Mouse (Mus musculus) lung, embryonic 16.5 days (tissue): Measurements from ENCODE around the gene Gm44965. TPM values are rescaled to one million over a fixed set of nuclear protein-coding genes. Genes with fewer than 3 reads are reported as not detected.

Source experiments
- ATAC-seq: fragments of 200-750 bp; cut with Nextera tagmentation; 2 replicates; pipeline ENCODE4 v1.8.0; 2017; ENCODE audit warnings: low read depth, mild to moderate bottlenecking, moderate library complexity
- H3K27ac ChIP-seq: fragments of 300-500 bp; sonication (generic); 2 replicates; pipeline ENCODE4 v1.5.1; 2014; ENCODE audit warnings: mild to moderate bottlenecking, control low read depth, low read length
- H3K27me3 ChIP-seq: fragments of 300-500 bp; sonication (generic); 2 replicates; pipeline ENCODE4 v1.6.1; 2014; ENCODE audit warnings: low read depth, low read length, mixed read lengths; ENCODE audit not compliant: control insufficient read depth, insufficient read depth
- H3K36me3 ChIP-seq: fragments of 300-500 bp; sonication (generic); 2 replicates; pipeline ENCODE4 v1.6.1; 2014; ENCODE audit warnings: low read length; ENCODE audit not compliant: control insufficient read depth, insufficient read depth
- H3K4me1 ChIP-seq: fragments of 300-500 bp; sonication (generic); replicated peaks from 2 replicates; pipeline ENCODE4 v1.6.1; 2014; ENCODE audit warnings: low read length, mixed read lengths; ENCODE audit not compliant: control insufficient read depth, insufficient read depth
- H3K4me2 ChIP-seq: fragments of 300-500 bp; sonication (generic); 2 replicates; pipeline ENCODE4 v1.6.1; 2014; ENCODE audit warnings: low read depth, low read length, control low read depth
- H3K4me3 ChIP-seq: fragments of 300-500 bp; sonication (generic); 2 replicates; pipeline ENCODE4 v1.5.1; 2014; ENCODE audit warnings: mild to moderate bottlenecking, low read length, control low read depth
- H3K9ac ChIP-seq: fragments of 300-500 bp; sonication (generic); 2 replicates; pipeline ENCODE4 v1.6.1; 2014; ENCODE audit warnings: low read length, control low read depth
- H3K9me3 ChIP-seq: fragments of 300-500 bp; sonication (generic); 2 replicates; pipeline ENCODE4 v1.6.1; 2016; ENCODE audit warnings: low read length; ENCODE audit not compliant: control insufficient read depth
- WGBS: fragments of 180-500 bp; shearing (Covaris S2); extraction: QIAGEN DNeasy Blood & Tissue Kit; methylation state at CpG from one replicate; pipeline ENCODE4 v1.1.7; 2014; 5-methylcytosine and 5-hydroxymethylcytosine counted together
- polyA plus RNA-seq: library from polyadenylated mRNA; unstranded; fragments of >200 nt; fragmentation: Nextera tagmentation; extraction: Ambion mirVana; gene quantifications from 2 replicates; pipeline ENCODE4 v1.2.1, GENCODE M21; 2015

Gm44965 gene
- polyA plus RNA-seq, 1 experiment from 2014 or later, result not detected

DNA sequence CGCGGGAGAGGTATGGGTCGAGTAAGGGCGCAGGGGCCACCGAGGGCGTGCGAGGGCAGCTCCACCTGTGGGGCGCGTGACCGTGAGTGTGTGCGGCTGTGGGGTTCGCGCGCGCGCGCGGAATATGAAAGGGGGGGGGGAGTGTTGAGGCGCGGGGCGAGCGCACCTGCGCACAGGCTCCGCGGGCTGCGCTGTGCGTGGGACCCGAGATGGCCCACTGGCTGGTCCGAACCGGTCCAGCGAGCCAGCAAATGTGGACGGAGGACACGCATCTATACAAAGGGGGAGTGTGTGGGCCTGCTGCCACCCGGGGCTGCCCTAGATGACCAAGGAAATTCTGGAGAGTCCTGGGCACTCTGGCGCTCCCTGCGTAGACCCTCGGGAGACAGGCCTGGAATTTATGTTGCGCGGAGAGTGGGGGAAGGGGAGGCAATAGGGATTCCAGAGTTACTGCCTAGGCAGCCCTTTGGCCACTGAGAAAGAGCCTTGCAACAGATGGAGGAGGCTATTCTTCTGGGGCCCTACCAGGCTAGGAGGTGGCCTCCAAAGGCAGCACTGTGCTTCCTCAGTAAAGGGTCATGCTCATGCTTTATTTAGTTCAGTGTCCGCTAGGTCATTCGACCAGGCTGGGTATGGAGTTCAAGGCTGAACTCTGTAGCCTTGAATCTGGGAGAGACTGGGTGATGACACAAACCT, 450 bp downstream of the Gm44965 start:
- ATAC-seq, result peak; percentile 53
- peak overlapping the region; percentile 87 for H3K4me3 ChIP-seq
- peak overlapping the region; percentile 95 for H3K9ac ChIP-seq
- H3K9me3 ChIP-seq, result peaks cover 25% of the 10 kb centered on the region
- WGBS, result under 1% methylated on average over 32 of the region's 41 CpGs
- peaks cover 15% of the 10 kb centered on the region for H3K4me1 ChIP-seq
- H3K36me3 ChIP-seq, result peaks cover 35% of the 10 kb centered on the region
- no peaks in the 10 kb centered on the region for H3K27me3 ChIP-seq
- peak overlapping the region; percentile 81 for H3K4me2 ChIP-seq
- peak overlapping the region; percentile 90 for H3K27ac ChIP-seq

DNA sequence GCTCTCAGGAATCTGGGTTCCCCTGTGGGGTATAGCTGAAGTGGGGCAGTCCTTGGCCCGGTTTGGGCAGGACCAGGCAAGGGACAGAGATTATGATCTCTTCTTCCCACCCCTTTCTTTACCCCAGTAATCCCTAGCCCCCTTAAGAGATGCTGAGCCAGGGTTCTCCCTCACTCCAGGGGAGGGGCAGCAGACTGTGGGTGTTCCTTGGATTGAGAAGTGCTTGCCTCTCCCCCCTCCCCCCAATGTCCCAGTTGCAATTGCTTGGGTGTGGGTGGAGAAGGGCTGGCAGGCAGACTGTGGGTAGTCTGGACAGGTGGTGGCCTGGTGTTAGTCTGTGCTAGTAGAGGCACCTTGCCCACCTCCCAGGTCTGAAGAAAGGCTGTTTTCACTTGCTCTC, 1.5 kb downstream of the Gm44965 start:
- no peaks in the 10 kb centered on the region for H3K27me3 ChIP-seq
- peak overlapping the region; percentile 87 for H3K4me3 ChIP-seq
- H3K36me3 ChIP-seq, result peaks cover 42% of the 10 kb centered on the region
- H3K4me1 ChIP-seq, result peaks cover 15% of the 10 kb centered on the region
- peak overlapping the region; percentile 95 for H3K9ac ChIP-seq
- H3K9me3 ChIP-seq, result peaks cover 25% of the 10 kb centered on the region
- no peak overlapping the region for H3K27ac ChIP-seq
- ATAC-seq, result no peak
- 50% methylated on average over 1 of the region's 1 CpGs for WGBS
- H3K4me2 ChIP-seq, result peak overlapping the region; percentile 81

GRCm38 (mm10) chr6:48596545-48597232, 2.9 kb downstream of the Gm44965 start:
- no peak overlapping the region for H3K27ac ChIP-seq
- H3K27me3 ChIP-seq, result no peaks in the 10 kb centered on the region
- peaks cover 25% of the 10 kb centered on the region for H3K9me3 ChIP-seq
- H3K9ac ChIP-seq, result no peak overlapping the region
- no peak overlapping the region for H3K4me3 ChIP-seq
- no peak overlapping the region for H3K4me2 ChIP-seq
- no peak for ATAC-seq
- H3K36me3 ChIP-seq, result peaks cover 42% of the 10 kb centered on the region
- 96% methylated on average over 45 of the region's 45 CpGs for WGBS
- H3K4me1 ChIP-seq, result peaks cover 22% of the 10 kb centered on the region

DNA sequence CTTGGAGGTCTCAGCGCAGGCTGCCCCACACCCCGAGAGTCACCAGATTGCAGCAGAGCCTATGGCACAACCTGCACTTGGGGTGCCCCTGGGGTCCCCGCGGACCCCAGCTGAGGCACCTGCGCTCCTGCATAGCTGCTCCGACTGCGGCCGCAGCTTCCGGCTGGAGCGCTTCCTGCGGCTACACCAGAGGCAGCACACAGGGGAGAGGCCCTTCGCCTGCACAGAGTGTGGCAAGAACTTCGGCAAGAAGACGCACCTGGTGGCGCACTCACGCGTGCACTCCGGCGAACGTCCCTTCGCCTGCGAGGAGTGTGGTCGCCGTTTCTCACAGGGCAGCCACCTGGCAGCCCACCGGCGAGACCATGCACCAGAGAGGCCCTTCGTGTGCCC, 3.5 kb downstream of the Gm44965 start:
- ATAC-seq, result no peak
- WGBS, result 95% methylated on average over 27 of the region's 27 CpGs

DNA sequence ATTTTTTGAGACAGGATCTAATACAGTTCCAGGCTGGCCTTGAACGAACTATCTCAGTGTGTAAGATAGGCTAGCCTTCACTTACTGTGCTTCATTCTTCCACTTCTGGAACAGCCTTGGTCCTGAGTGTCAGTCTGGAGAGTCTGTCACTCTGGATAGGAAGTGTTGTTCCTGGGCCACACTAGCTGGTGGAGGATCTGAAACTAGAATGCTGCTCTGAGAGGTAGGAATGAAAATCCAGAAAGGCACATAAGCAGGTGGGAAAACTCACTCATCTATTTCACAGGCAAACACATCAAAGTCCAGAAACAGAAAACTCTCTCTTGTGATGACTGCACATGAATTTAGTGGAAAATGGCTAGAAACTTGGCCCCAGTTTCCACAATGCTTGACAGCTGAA, 6.9 kb downstream of the Gm44965 start:
- Histone ChIP-seq H3K9ac (no peak overlapping the region), H3K4me2 (no peak overlapping the region), H3K27me3 (no peaks in the 10 kb centered on the region), H3K36me3 (peaks cover 42% of the 10 kb centered on the region), H3K27ac (no peak overlapping the region), H3K9me3 (peaks cover 24% of the 10 kb centered on the region), H3K4me1 (peaks cover 13% of the 10 kb centered on the region), H3K4me3 (no peak overlapping the region)
- 91% methylated on average over 1 of the region's 1 CpGs for WGBS
- ATAC-seq, result no peak

More for the DNA sequence above, 3.5 kb downstream of the Gm44965 start:
- Histone ChIP-seq H3K36me3 (peaks cover 42% of the 10 kb centered on the region), H3K4me3 (no peak overlapping the region), H3K9me3 (peaks cover 25% of the 10 kb centered on the region), H3K9ac (no peak overlapping the region), H3K27me3 (no peaks in the 10 kb centered on the region), H3K4me1 (peaks cover 22% of the 10 kb centered on the region), H3K27ac (no peak overlapping the region), H3K4me2 (no peak overlapping the region)

- ATAC-seq, result peak; percentile 100
- peaks cover 34% of the 10 kb centered on the region for H3K36me3 ChIP-seq
- peak within 1 kb of the TSS; percentile 91 for H3K4me3 ChIP-seq
- peaks cover 15% of the 10 kb centered on the region for H3K9me3 ChIP-seq
- WGBS, result 5% methylated on average over 42 of the region's 42 CpGs
- no peaks in the 10 kb centered on the region for H3K27me3 ChIP-seq
- H3K9ac ChIP-seq, result peak within 1 kb of the TSS; percentile 88
- H3K27ac ChIP-seq, result peak within 1 kb of the TSS; percentile 73
- peaks cover 13% of the 10 kb centered on the region for H3K4me1 ChIP-seq
- H3K4me2 ChIP-seq, result peak within 1 kb of the TSS; percentile 98
Measured at GRCm38 (mm10) chr6:48601271-48602079, 7.7 kb downstream of the Gm44965 start, which contains the start of gene Zfp775. Gene Zfp775 (plus strand): TSS chr6:48602063.

GRCm38 (mm10) chr6:48602080-48602741, 8.5 kb downstream of the Gm44965 start:
- H3K27me3 ChIP-seq, result no peaks in the 10 kb centered on the region
- H3K4me1 ChIP-seq, result peaks cover 13% of the 10 kb centered on the region
- peak overlapping the region; percentile 91 for H3K4me3 ChIP-seq
- peak overlapping the region; percentile 88 for H3K9ac ChIP-seq
- peak; percentile 72 for ATAC-seq
- peak overlapping the region; percentile 73 for H3K27ac ChIP-seq
- peak overlapping the region; percentile 98 for H3K4me2 ChIP-seq
- H3K9me3 ChIP-seq, result peaks cover 8% of the 10 kb centered on the region
- under 1% methylated on average over 27 of the region's 28 CpGs for WGBS
- H3K36me3 ChIP-seq, result peaks cover 27% of the 10 kb centered on the region

DNA sequence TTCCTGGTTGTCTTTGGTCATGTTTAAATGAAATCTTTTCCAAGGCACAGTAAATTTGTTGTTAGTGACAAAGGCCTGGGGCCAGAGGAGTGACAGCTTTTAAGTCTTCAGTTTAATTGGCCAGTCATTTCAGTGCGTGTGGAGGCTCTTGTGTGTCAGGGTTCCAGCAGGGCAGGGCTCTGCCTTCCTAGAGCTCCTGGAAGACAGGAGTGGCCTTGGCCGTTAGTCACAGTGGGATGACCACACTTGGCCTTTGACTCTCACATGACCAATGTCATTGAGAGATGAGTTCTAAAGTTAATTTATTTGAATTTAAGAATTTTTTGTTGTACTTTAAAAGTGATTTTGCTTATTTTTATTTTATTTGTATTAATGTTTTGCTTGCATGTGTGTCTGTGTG, 14.4 kb downstream of the Gm44965 start:
- no peaks in the 10 kb centered on the region for H3K9me3 ChIP-seq
- no peaks in the 10 kb centered on the region for H3K27me3 ChIP-seq
- 73% methylated on average over 2 of the region's 2 CpGs for WGBS
- no peaks in the 10 kb centered on the region for H3K4me1 ChIP-seq
- H3K27ac ChIP-seq, result no peak overlapping the region
- H3K9ac ChIP-seq, result no peak overlapping the region
- H3K36me3 ChIP-seq, result no peaks in the 10 kb centered on the region
- H3K4me3 ChIP-seq, result no peak overlapping the region
- no peak for ATAC-seq
- no peak overlapping the region for H3K4me2 ChIP-seq
